Mouse (Mus musculus) heart, embryonic 16.5 days (tissue): ENCODE data around the gene Rnasek. TPM values are rescaled to one million over a fixed set of nuclear protein-coding genes. Genes with fewer than 3 reads are reported as not detected.
A peak's percentile ranks its signal among the peaks of the same experiment; 100 is the strongest.

Experiments
- ATAC-seq: fragments of 200-750 bp; cut with Nextera tagmentation; replicated peaks from 2 replicates; pipeline ENCODE4 v1.8.0; 2017; ENCODE audit warnings: moderate number of reproducible peaks; ENCODE audit not compliant: insufficient read depth, low FRiP score; ENCODE audit errors: extremely low read depth
- H3K27ac ChIP-seq: fragments of 300-500 bp; sonication (generic); 2 replicates; pipeline ENCODE4 v1.5.1; 2014; ENCODE audit warnings: mild to moderate bottlenecking, low read length, control low read depth, moderate library complexity
- H3K27me3 ChIP-seq: fragments of 300-500 bp; sonication (generic); 2 replicates; pipeline ENCODE4 v1.6.1; 2014; ENCODE audit warnings: low read length, mixed read lengths; ENCODE audit not compliant: control insufficient read depth, insufficient read depth
- H3K36me3 ChIP-seq: fragments of 300-500 bp; sonication (generic); 2 replicates; pipeline ENCODE4 v1.6.1; 2014; ENCODE audit not compliant: control insufficient read depth, insufficient read depth
- H3K4me1 ChIP-seq: fragments of 300-500 bp; sonication (generic); 2 replicates; pipeline ENCODE4 v1.6.1; 2014; ENCODE audit warnings: low read length, mixed read lengths; ENCODE audit not compliant: control insufficient read depth, insufficient read depth
- H3K4me2 ChIP-seq: fragments of 300-500 bp; sonication (generic); 2 replicates; pipeline ENCODE4 v1.6.1; 2014; ENCODE audit warnings: low read depth, mild to moderate bottlenecking, control low read depth, low read length
- H3K4me3 ChIP-seq: fragments of 300-500 bp; sonication (generic); 2 replicates; pipeline ENCODE4 v1.5.1; 2014; ENCODE audit warnings: mild to moderate bottlenecking, control low read depth, low read length
- H3K9ac ChIP-seq: fragments of 300-500 bp; sonication (generic); 2 replicates; pipeline ENCODE4 v1.6.1; 2014; ENCODE audit warnings: low read length, control low read depth
- H3K9me3 ChIP-seq: fragments of 300-500 bp; sonication (generic); replicated peaks from 2 replicates; pipeline ENCODE4 v1.6.1; 2016; ENCODE audit warnings: low read length; ENCODE audit not compliant: control insufficient read depth
- WGBS: fragments of 180-500 bp; shearing (Covaris S2); extraction: QIAGEN DNeasy Blood & Tissue Kit; methylation state at CpG from one replicate; pipeline ENCODE4 v1.1.7; 2014; 5-methylcytosine and 5-hydroxymethylcytosine counted together
- polyA plus RNA-seq: library from polyadenylated mRNA; unstranded; fragments of >200 nt; fragmentation: Nextera tagmentation; extraction: Ambion mirVana; gene quantifications from 2 replicates; pipeline ENCODE4 v1.2.1, GENCODE M21; 2015

The Rnasek gene
- 218 and 227 TPM in 2 replicates for polyA plus RNA-seq

DNA sequence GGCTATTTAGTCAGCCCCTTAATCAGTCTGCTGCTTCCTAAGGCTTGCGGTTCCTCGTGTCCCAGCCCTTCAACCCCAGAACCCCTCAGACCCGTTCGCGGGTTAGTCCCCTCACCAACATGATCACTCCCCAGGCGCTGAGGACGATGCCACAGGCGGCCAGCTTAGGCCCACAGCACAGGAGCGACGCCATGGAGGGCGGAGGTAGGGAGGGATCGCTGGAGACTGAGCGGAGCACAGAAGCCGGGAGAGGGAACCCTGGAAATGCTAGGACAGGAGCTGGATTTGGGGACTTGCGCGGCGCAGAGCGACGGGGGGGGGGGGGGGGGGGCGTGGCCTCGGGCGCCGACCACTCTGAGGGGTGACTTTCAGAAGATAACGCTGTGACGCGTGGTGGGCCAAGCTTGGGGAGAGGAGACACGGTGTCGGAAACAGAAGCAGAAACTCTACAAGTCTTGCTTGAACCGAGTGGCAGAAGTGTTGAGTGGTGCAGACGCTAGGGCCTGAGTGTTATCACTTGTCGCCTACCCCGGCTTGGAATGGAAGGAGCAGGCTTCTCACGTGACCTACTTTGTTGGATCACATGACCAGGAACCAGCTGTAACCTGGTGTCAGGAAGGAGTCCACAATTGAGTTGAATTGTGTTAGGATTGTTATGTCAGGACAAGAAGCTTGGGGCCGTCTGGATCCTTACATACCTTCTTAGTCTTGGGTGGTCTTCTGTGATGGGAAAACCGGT, at the start of gene Rnasek, which contains the start of gene Gm21988:
TSS of gene Rnasek (minus strand) at position 302 of the 739 bp plus-strand sequence.
TSS of gene Gm21988 (minus strand) at position 290 of the 739 bp plus-strand sequence.
- Histone ChIP-seq H3K4me3 (peak within 1 kb of the TSS; percentile 98), H3K9me3 (no peaks in the 10 kb centered on the region), H3K4me2 (peak within 1 kb of the TSS; percentile 95), H3K4me1 (peaks cover 26% of the 10 kb centered on the region), H3K9ac (peak within 1 kb of the TSS; percentile 94), H3K27me3 (peaks cover 2% of the 10 kb centered on the region; the same call in 1 of the 2 replicates), H3K36me3 (peaks cover 10% of the 10 kb centered on the region; the same call in 1 of the 2 replicates), H3K27ac (peak within 1 kb of the TSS; percentile 95)
- peak; percentile 15; the same call in 1 of the 2 replicates for ATAC-seq
- WGBS, result 1% methylated on average over 32 of the region's 35 CpGs

DNA sequence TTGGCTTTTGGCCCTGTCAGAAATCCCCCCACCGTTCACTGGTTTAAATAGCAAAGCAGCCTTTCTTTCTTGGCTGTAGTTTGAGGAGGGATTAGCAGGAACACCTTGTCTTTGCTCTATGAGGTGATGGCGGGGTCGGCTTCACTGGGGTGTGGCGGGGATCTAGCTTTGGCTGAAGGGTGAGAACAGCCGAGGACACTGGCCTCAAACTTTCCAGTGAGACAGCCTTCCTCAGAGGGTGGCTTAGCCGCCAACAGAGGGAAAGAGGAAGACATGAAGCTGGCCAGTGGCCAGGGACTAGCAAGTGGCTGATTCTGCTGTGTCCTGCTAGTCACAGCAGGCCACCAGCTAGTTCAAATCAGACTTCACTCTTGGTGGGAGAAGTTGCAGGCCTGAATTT, 49.6 kb upstream of the Rnasek start:
- Histone ChIP-seq H3K9me3 (no peaks in the 10 kb centered on the region), H3K4me1 (peaks cover 4% of the 10 kb centered on the region), H3K4me2 (no peak overlapping the region), H3K27me3 (no peaks in the 10 kb centered on the region), H3K9ac (no peak overlapping the region), H3K36me3 (no peaks in the 10 kb centered on the region), H3K27ac (peak overlapping the region; percentile 31; the same call in 1 of the 2 replicates), H3K4me3 (no peak overlapping the region)
- ATAC-seq, result no peak
- 29% methylated on average over 6 of the region's 6 CpGs for WGBS

DNA sequence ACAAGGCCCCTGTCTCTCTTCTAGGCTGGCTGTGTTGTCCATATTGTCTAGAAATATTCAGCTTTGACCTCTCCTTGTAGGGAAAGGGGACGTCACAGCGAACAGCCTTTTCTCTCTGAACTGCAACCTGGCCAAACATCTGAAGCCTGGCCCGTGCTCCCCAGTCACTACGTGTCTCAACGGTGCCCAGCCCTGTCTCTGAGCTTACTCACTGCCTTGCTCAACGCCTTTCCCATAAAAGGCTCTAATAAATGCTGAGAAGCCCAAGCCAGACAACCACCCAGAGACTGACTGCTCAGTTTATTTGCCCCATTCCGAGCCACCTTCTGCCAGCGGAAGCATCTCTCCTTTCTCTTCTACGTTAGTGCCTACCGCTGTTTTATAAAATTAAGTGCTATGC, 48.5 kb upstream of the Rnasek start:
- Histone ChIP-seq H3K27me3 (no peaks in the 10 kb centered on the region), H3K36me3 (no peaks in the 10 kb centered on the region), H3K27ac (no peak overlapping the region), H3K4me1 (peaks cover 4% of the 10 kb centered on the region), H3K4me2 (no peak overlapping the region), H3K9me3 (no peaks in the 10 kb centered on the region), H3K4me3 (no peak overlapping the region), H3K9ac (no peak overlapping the region)
- ATAC-seq, result no peak
- 85% methylated on average over 10 of the region's 10 CpGs for WGBS

DNA sequence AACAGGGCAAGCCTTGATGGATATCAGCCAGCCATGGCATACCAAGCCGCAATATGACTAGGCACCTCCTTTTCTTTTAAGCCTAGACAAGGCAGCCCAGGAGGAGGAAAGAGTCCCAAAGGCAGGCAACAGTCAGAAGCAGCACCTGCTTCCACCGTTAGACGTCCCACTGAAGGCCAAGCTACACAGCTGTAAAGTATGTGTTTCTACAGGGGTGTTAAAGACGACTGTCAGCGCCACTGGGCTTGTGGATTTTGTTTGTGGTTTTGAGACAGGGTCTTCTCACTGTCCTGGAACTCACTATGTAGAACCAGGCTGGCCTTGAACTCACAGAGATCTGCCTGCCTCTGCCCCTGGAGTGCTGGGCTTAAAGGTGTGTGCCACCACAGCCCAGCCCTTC, 46.0 kb upstream of the Rnasek start:
- ATAC-seq, result no peak
- WGBS, result 58% methylated on average over 5 of the region's 5 CpGs
- no peaks in the 10 kb centered on the region for H3K27me3 ChIP-seq
- H3K27ac ChIP-seq, result no peak overlapping the region
- peaks cover 4% of the 10 kb centered on the region for H3K4me1 ChIP-seq
- H3K9me3 ChIP-seq, result no peaks in the 10 kb centered on the region
- no peak overlapping the region for H3K9ac ChIP-seq
- no peak overlapping the region for H3K4me3 ChIP-seq
- H3K4me2 ChIP-seq, result no peak overlapping the region
- H3K36me3 ChIP-seq, result no peaks in the 10 kb centered on the region

DNA sequence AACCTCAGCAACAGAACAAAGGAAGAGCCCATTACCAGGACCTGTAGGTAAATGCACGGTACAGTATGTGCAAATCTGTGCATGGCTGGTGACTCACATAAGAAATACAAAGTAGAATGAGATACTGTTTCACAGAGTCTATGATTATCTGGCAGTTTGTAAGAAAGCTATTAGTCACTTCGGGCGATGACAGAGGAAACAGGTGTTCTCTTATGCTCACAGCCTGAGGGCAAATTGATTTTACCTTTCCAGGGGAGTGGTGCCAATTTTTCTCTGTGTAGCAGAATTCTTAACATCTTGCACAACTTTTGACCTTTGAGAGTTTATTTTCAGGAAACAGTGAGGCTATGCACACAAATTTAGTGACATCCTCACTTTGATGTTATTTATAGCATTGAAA, 45.1 kb upstream of the Rnasek start:
- Histone ChIP-seq H3K36me3 (no peaks in the 10 kb centered on the region), H3K27ac (no peak overlapping the region), H3K9me3 (no peaks in the 10 kb centered on the region), H3K4me1 (peaks cover 7% of the 10 kb centered on the region), H3K4me2 (no peak overlapping the region), H3K9ac (no peak overlapping the region), H3K27me3 (no peaks in the 10 kb centered on the region), H3K4me3 (no peak overlapping the region)
- WGBS, result 63% methylated on average over 3 of the region's 3 CpGs
- ATAC-seq, result no peak

DNA sequence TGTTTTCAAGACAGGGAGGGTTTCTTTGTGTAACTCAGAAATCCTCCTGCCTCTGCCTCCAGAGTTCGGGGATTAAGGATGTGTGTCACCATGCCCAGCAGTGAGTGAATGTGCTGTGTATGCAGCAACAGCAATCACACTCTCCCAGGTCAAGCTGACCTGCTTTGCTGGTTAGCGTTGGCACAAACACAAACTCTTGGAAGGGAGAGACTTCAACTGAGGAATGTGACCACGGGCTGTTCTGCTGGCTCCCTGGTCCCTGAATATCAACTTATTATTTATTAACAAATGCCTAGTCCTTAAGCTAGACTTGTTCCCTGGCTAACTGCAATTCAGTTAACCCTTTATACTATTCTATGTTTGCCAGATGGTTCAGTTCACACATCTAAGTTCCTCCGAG, 44.0 kb upstream of the Rnasek start:
- 76% methylated on average over 4 of the region's 4 CpGs for WGBS

DNA sequence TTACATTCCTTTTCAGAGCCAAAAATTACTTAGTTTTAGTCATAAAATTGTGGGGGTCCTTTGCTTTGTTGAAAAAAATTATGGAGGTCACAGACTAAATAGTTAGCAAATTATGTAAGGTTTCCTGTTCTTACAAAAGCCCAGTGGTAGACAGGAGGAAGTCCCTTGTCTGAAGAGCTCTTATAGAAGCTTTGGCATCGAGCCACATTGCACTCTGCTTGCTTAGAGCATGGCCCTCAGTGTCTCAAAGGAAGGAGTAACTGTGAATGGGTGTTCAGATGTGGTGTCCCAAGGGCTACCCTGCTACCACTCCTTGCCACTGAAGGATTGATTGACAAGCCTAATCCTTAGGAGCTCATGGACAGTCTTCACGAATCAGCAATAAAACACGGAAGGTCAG, 40.8 kb upstream of the Rnasek start:
- peak overlapping the region; percentile 41; the same call in 1 of the 2 replicates for H3K27ac ChIP-seq
- no peaks in the 10 kb centered on the region for H3K36me3 ChIP-seq
- no peak overlapping the region for H3K4me2 ChIP-seq
- H3K4me3 ChIP-seq, result no peak overlapping the region
- H3K4me1 ChIP-seq, result peaks cover 3% of the 10 kb centered on the region; the same call in 1 of the 2 replicates
- H3K27me3 ChIP-seq, result no peaks in the 10 kb centered on the region
- no peaks in the 10 kb centered on the region for H3K9me3 ChIP-seq
- no peak; the same call in 1 of the 2 replicates for ATAC-seq
- 54% methylated on average over 3 of the region's 3 CpGs for WGBS
- no peak overlapping the region for H3K9ac ChIP-seq

More for the DNA sequence above, 44.0 kb upstream of the Rnasek start:
- no peaks in the 10 kb centered on the region for H3K27me3 ChIP-seq
- peaks cover 3% of the 10 kb centered on the region; the same call in 1 of the 2 replicates for H3K4me1 ChIP-seq
- H3K4me3 ChIP-seq, result no peak overlapping the region
- no peak overlapping the region for H3K9ac ChIP-seq
- no peaks in the 10 kb centered on the region for H3K36me3 ChIP-seq
- no peaks in the 10 kb centered on the region for H3K9me3 ChIP-seq
- H3K27ac ChIP-seq, result no peak overlapping the region
- no peak overlapping the region for H3K4me2 ChIP-seq
- no peak for ATAC-seq

DNA sequence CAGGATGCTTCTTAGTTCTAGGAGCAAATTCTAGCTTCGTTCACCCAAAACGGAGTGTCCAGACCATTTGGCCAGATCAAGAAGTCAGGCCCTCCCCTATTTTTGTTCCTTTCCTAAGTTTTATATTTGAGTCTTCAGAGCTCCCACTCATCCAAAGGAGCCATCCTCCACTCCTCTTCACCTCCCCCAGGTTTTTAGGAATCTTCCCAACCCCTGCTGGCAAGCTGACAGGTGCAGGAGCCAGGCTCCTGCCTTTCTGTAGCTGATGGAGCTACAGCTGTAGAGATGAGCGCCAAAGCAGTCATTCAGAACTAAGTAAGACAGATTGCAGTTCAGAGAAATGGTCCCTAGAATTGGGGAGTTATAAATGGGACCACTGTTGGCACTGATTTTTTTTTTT, 39.3 kb upstream of the Rnasek start:
- no peaks in the 10 kb centered on the region for H3K27me3 ChIP-seq

DNA sequence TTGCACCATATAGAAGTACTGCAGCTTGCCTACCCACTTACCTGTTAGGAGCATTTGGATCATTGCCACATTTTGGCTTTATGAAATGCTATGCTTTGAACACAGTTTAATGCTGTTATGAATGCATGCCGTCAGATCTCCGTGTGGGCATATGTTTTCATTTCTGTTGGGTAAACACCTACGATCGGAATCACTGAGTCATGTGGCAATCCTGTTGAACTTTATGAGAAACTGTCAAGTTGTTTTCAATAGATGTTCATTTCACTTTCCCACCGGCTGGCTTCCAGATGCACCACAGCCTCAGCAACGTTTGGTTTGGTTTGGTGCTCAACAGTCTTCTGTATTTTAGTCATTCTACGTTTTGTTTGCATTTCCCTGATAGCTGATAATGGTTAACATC, 32.0 kb upstream of the Rnasek start:
- Histone ChIP-seq H3K36me3 (no peaks in the 10 kb centered on the region), H3K27ac (no peak overlapping the region), H3K4me2 (no peak overlapping the region), H3K9me3 (no peaks in the 10 kb centered on the region), H3K9ac (no peak overlapping the region), H3K27me3 (no peaks in the 10 kb centered on the region), H3K4me3 (no peak overlapping the region), H3K4me1 (no peaks in the 10 kb centered on the region; the same call in 1 of the 2 replicates)
- 81% methylated on average over 7 of the region's 7 CpGs for WGBS
- ATAC-seq, result no peak

More for the DNA sequence above, 39.3 kb upstream of the Rnasek start:
- 81% methylated on average over 3 of the region's 3 CpGs for WGBS
- Histone ChIP-seq H3K36me3 (no peaks in the 10 kb centered on the region), H3K4me1 (peaks cover 3% of the 10 kb centered on the region; the same call in 1 of the 2 replicates), H3K4me2 (no peak overlapping the region), H3K4me3 (no peak overlapping the region), H3K9me3 (no peaks in the 10 kb centered on the region), H3K27ac (no peak overlapping the region), H3K9ac (no peak overlapping the region)
- no peak for ATAC-seq
